Mouse (Mus musculus): ENCODE data around the gene Ppp2r5a. TPM values are rescaled to one million over a fixed set of nuclear protein-coding genes. Genes with fewer than 3 reads are reported as not detected.

Ppp2r5a gene
- total and polyA plus RNA-seq, 3 experiments, result 40.3 to 96.7 (median 62.0) TPM

GRCm38 (mm10) chr1:191304216-191304615 lies 98.9 kb downstream of the Ppp2r5a start (continued):
- no peak for TF ChIP-seq ZNF384 (IDR thresholded peaks at IDR 0.05; ENCODE audit: low read depth, low read length)
- no peak for TF ChIP-seq POLR2AphosphoS2 (IDR thresholded peaks at IDR 0.05; ENCODE audit: low read depth, low read length)
- no peak for TF ChIP-seq CHD1 (IDR thresholded peaks at IDR 0.05; ENCODE audit: low read depth, low read length)
- peak; percentile 15; the same call in 1 of the 2 replicates for TF ChIP-seq ZMIZ1 (IDR thresholded peaks at IDR 0.05; ENCODE audit: low read depth, low read length)
- peak; percentile 70 for TF ChIP-seq MAZ (IDR thresholded peaks at IDR 0.05; ENCODE audit: low read depth, low read length)
- TF ChIP-seq RAD21 (IDR thresholded peaks at IDR 0.05; ENCODE audit: low read depth, low read length), result no peak
- TF ChIP-seq ELF1 (IDR thresholded peaks at IDR 0.05; ENCODE audit: low read depth, low read length), result no peak
- TF ChIP-seq CHD2 (IDR thresholded peaks at IDR 0.05; ENCODE audit: low read length), result peak; percentile 61; the same call in 1 of the 2 replicates
- 0 out of 2 replicates have a peak, but pooled peaks have one; percentile 11 for TF ChIP-seq JUN (IDR thresholded peaks at IDR 0.05; ENCODE audit: insufficient read depth, low read depth, low read length)
- no peak for TF ChIP-seq USF1 (IDR thresholded peaks at IDR 0.05; ENCODE audit: low read depth, low read length)
- no peak for TF ChIP-seq MYC (IDR thresholded peaks at IDR 0.05; ENCODE audit: low read depth, low read length)
- peak; percentile 47; the same call in 1 of the 2 replicates for TF ChIP-seq KAT2A (IDR thresholded peaks at IDR 0.05; ENCODE audit: insufficient replicate concordance, low read length)
- TF ChIP-seq POLR2A (IDR thresholded peaks at IDR 0.05; ENCODE audit: low read depth, low read length), result no peak
- no peak for TF ChIP-seq SMC3 (IDR thresholded peaks at IDR 0.05; ENCODE audit: low read depth, low read length)
- peak; percentile 84 for TF ChIP-seq MEF2A (IDR thresholded peaks at IDR 0.05; ENCODE audit: borderline replicate concordance, low read depth, low read length)
- TF ChIP-seq HCFC1 (IDR thresholded peaks at IDR 0.05; ENCODE audit: low read depth, low read length), result no peak
- no peak for TF ChIP-seq GABPA (IDR thresholded peaks at IDR 0.05; ENCODE audit: insufficient replicate concordance, low read depth, low read length)

- Histone ChIP-seq H3K27ac (ENCODE audit: insufficient read depth, low read depth) (peak overlapping the region; percentile 74), H3K4me3 (replicated peaks in 1 of 3; ENCODE audit: low read depth in 2 of 3, low read length in 2 of 3, poor library complexity in 1 of 3) (no peak overlapping the region), H3K4me1 (ENCODE audit: control insufficient read depth in 1 of 2, insufficient read depth in 2 of 2) (peaks cover 50 to 69% of the 10 kb centered on the region in 2 experiments), H3K9me3 (replicated peaks; ENCODE audit: low read length) (peaks cover 3% of the 10 kb centered on the region), H3K9ac (ENCODE audit: insufficient read depth, low read depth) (no peak overlapping the region), H3K79me2 (replicated peaks; ENCODE audit: control insufficient read depth, extremely low read depth, insufficient read depth, poor library complexity, severe bottlenecking) (no peaks in the 10 kb centered on the region), H3K4me2 (ENCODE audit: insufficient read depth, low read depth, poor library complexity, severe bottlenecking) (0 out of 2 replicates have a peak overlapping the region, but pooled peaks have one; percentile 6), H3K27me3 (replicated peaks) (no peaks in the 10 kb centered on the region), H3K36me3 (replicated peaks in 1 of 2; ENCODE audit: control insufficient read depth in 1 of 2, insufficient read depth in 1 of 2, low read length in 1 of 2) (peaks cover 4 to 22% of the 10 kb centered on the region in 2 experiments)
- no peak for DNase-seq (ENCODE audit: extremely low read depth)
- TF ChIP-seq ZMIZ1 (IDR thresholded peaks at IDR 0.05; ENCODE audit: low read depth, low read length) (peak; percentile 9; the same call in 1 of the 2 replicates), ZKSCAN1 (IDR thresholded peaks at IDR 0.05; ENCODE audit: borderline replicate concordance, low read depth, low read length) (no peak)
- dilution Hi-C loops (cut with MboI; ENCODE audit: extremely low pct_ligation_motif_present, extremely low pct_unique_long_range_greater_than_20kb, low sequenced_read_pairs) (no loop called here), in situ Hi-C loops (cut with MboI; ENCODE audit: low pct_ligation_motif_present, low pct_unique_long_range_greater_than_20kb, low sequenced_read_pairs) (no loop called here)
Measured at GRCm38 (mm10) chr1:191303736-191304135, 99.3 kb downstream of the Ppp2r5a start.

Other genes starting within 250 kb of the Ppp2r5a start
- gene Fam71a, start 238.5 kb downstream of the Ppp2r5a start, total RNA-seq (2012; rRNA removed), result not detected in 2 replicates
- gene Fam71a, start 238.5 kb downstream of the Ppp2r5a start, total RNA-seq (2014; rRNA removed), result not detected in 2 replicates
- not detected in 2 replicates for gene Fam71a, start 238.5 kb downstream of the Ppp2r5a start, polyA plus RNA-seq (2012; ENCODE audit: insufficient read length, low read depth)
- 13.7 and 32.9 TPM in 2 replicates for gene Atf3, start 185.2 kb downstream of the Ppp2r5a start, total RNA-seq (2012; rRNA removed)
- gene Atf3, start 185.2 kb downstream of the Ppp2r5a start, total RNA-seq (2014; rRNA removed), result 39.7 and 41.5 TPM in 2 replicates
- gene Atf3, start 185.2 kb downstream of the Ppp2r5a start, polyA plus RNA-seq (2012; ENCODE audit: insufficient read length, low read depth), result 25.1 and 28.9 TPM in 2 replicates
- gene Nenf, start 85.1 kb downstream of the Ppp2r5a start, total RNA-seq (2012; rRNA removed), result 58.9 and 86.7 TPM in 2 replicates
- gene Nenf, start 85.1 kb downstream of the Ppp2r5a start, total RNA-seq (2014; rRNA removed), result 35.7 and 43.8 TPM in 2 replicates
- gene Nenf, start 85.1 kb downstream of the Ppp2r5a start, polyA plus RNA-seq (2012; ENCODE audit: insufficient read length, low read depth), result 28.8 and 38.9 TPM in 2 replicates
- 11.5 and 15.4 TPM in 2 replicates for gene Tmem206, start 77.4 kb downstream of the Ppp2r5a start, total RNA-seq (2012; rRNA removed)
- 12.2 and 13.1 TPM in 2 replicates for gene Tmem206, start 77.4 kb downstream of the Ppp2r5a start, total RNA-seq (2014; rRNA removed)
- 16.4 and 17.0 TPM in 2 replicates for gene Tmem206, start 77.4 kb downstream of the Ppp2r5a start, polyA plus RNA-seq (2012; ENCODE audit: insufficient read length, low read depth)
- gene Dtl, start 172.3 kb upstream of the Ppp2r5a start, total RNA-seq (2012; rRNA removed), result 31.8 and 35.0 TPM in 2 replicates
- gene Dtl, start 172.3 kb upstream of the Ppp2r5a start, total RNA-seq (2014; rRNA removed), result 37.7 and 37.9 TPM in 2 replicates
- gene Dtl, start 172.3 kb upstream of the Ppp2r5a start, polyA plus RNA-seq (2012; ENCODE audit: insufficient read length, low read depth), result 55.8 and 65.2 TPM in 2 replicates
- 30.4 and 33.7 TPM in 2 replicates for gene Ints7, start 172.4 kb upstream of the Ppp2r5a start, total RNA-seq (2012; rRNA removed)
- 46.7 and 50.5 TPM in 2 replicates for gene Ints7, start 172.4 kb upstream of the Ppp2r5a start, total RNA-seq (2014; rRNA removed)
- 58.8 and 60.4 TPM in 2 replicates for gene Ints7, start 172.4 kb upstream of the Ppp2r5a start, polyA plus RNA-seq (2012; ENCODE audit: insufficient read length, low read depth)

Data from CH12.LX (cell line).